Mouse (Mus musculus) liver, embryonic 16.5 days (tissue): ENCODE measurements around the gene Ehd1. TPM values are rescaled to one million over a fixed set of nuclear protein-coding genes. Genes with fewer than 3 reads are reported as not detected.

Experiments
- ATAC-seq: fragments of 200-750 bp; cut with Nextera tagmentation; 2 replicates; pipeline ENCODE4 v1.8.0; 2017; ENCODE audit warnings: low read depth, mild to moderate bottlenecking, moderate number of reproducible peaks, moderate library complexity
- H3K27ac ChIP-seq: fragments of 300-500 bp; sonication (generic); 2 replicates; pipeline ENCODE4 v1.5.1; 2014; ENCODE audit warnings: mild to moderate bottlenecking, low read length
- H3K27me3 ChIP-seq: fragments of 300-500 bp; sonication (generic); 2 replicates; pipeline ENCODE4 v1.6.1; 2014; ENCODE audit warnings: low read depth, low read length, mixed read lengths; ENCODE audit not compliant: control insufficient read depth, insufficient read depth
- H3K36me3 ChIP-seq: fragments of 300-500 bp; sonication (generic); 2 replicates; pipeline ENCODE4 v1.6.1; 2014; ENCODE audit warnings: mild to moderate bottlenecking; ENCODE audit not compliant: control insufficient read depth, insufficient read depth
- H3K4me1 ChIP-seq: fragments of 300-500 bp; sonication (generic); 2 replicates; pipeline ENCODE4 v1.6.1; 2014; ENCODE audit warnings: low read depth, low read length, mixed read lengths; ENCODE audit not compliant: control insufficient read depth
- H3K4me2 ChIP-seq: fragments of 300-500 bp; sonication (generic); 2 replicates; pipeline ENCODE4 v1.6.1; 2014; ENCODE audit warnings: low read depth, low read length, mixed read lengths
- H3K4me3 ChIP-seq: fragments of 300-500 bp; sonication (generic); 2 replicates; pipeline ENCODE4 v1.5.1; 2014; ENCODE audit warnings: low read depth, mild to moderate bottlenecking, low read length
- H3K9ac ChIP-seq: fragments of 300-500 bp; sonication (generic); 2 replicates; pipeline ENCODE4 v1.6.1; 2014; ENCODE audit warnings: low read depth, low read length
- H3K9me3 ChIP-seq: fragments of 300-500 bp; sonication (generic); replicated peaks from 2 replicates; pipeline ENCODE4 v1.6.1; 2016; ENCODE audit warnings: low read length; ENCODE audit not compliant: control insufficient read depth
- WGBS: fragments of 180-500 bp; shearing (Covaris S2); extraction: QIAGEN DNeasy Blood & Tissue Kit; methylation state at CpG from one replicate; pipeline ENCODE4 v1.1.7; 2014; ENCODE audit not compliant: insufficient replicate concordance; 5-methylcytosine and 5-hydroxymethylcytosine counted together
- microRNA counts: library from miRNA; unstranded; fragments of <30 nt; microRNA quantifications from one replicate; lab custom pipeline; 2016
- microRNA-seq: library from miRNA; unstranded; fragments of <30 nt; microRNA quantifications from one replicate; pipeline ENCODE4, GENCODE M21; 2016
- polyA plus RNA-seq: library from polyadenylated mRNA; unstranded; fragments of >200 nt; fragmentation: Nextera tagmentation; extraction: Ambion mirVana; gene quantifications from 2 replicates; pipeline ENCODE4 v1.2.1, GENCODE M21; 2015

Ehd1 gene
- polyA plus RNA-seq, 1 experiment from 2014 or later, result 68.6 TPM

DNA sequence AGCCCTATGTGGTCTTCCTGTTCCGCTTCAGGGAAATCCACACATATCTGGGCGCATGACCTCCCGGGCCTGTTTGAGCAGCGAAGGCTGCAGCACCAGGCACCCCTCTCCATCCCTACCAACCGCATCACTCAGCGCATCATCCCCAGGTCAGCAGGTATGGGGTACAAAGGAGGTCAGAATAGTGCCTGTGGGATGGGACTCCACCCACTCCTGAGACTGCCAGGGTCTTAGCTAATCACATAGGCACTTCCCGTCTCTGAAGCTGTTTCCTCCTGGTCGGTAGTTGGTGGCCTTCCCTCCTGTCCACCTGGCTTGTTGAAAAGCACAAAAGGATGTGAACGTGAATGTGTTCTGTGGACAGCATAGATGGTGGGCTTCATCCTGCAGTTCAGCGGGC is 70.1 kb downstream of the Ehd1 start:
- H3K4me3 ChIP-seq, result no peak overlapping the region
- no peak overlapping the region for H3K27ac ChIP-seq
- H3K27me3 ChIP-seq, result no peaks in the 10 kb centered on the region
- no peak overlapping the region for H3K4me2 ChIP-seq
- H3K9me3 ChIP-seq, result no peaks in the 10 kb centered on the region
- H3K36me3 ChIP-seq, result peaks cover 9% of the 10 kb centered on the region
- peaks cover 30% of the 10 kb centered on the region for H3K4me1 ChIP-seq
- no peak for ATAC-seq
- H3K9ac ChIP-seq, result no peak overlapping the region
- 68% methylated on average over 10 of the region's 10 CpGs for WGBS

GRCm38 (mm10) chr19:6347615-6348014 is 71.1 kb downstream of the Ehd1 start:
- WGBS, result 88% methylated on average over 4 of the region's 4 CpGs
- Histone ChIP-seq H3K4me3 (no peak overlapping the region), H3K9me3 (no peaks in the 10 kb centered on the region), H3K4me2 (no peak overlapping the region), H3K4me1 (peaks cover 22% of the 10 kb centered on the region), H3K36me3 (peaks cover 9% of the 10 kb centered on the region), H3K27me3 (no peaks in the 10 kb centered on the region), H3K9ac (no peak overlapping the region), H3K27ac (no peak overlapping the region)
- ATAC-seq, result no peak

- Histone ChIP-seq H3K27ac (no peak overlapping the region), H3K9me3 (no peaks in the 10 kb centered on the region), H3K9ac (peak overlapping the region; percentile 1; the same call in 1 of the 2 replicates), H3K27me3 (no peaks in the 10 kb centered on the region), H3K4me3 (no peak overlapping the region), H3K4me2 (peak overlapping the region; percentile 9; the same call in 1 of the 2 replicates), H3K36me3 (peaks cover 9% of the 10 kb centered on the region), H3K4me1 (peaks cover 16% of the 10 kb centered on the region)
- ATAC-seq, result no peak
- 38% methylated on average over 9 of the region's 9 CpGs for WGBS
Measured at GRCm38 (mm10) chr19:6348717-6349116, 72.2 kb downstream of the Ehd1 start.

GRCm38 (mm10) chr19:6349215-6349983 is 72.9 kb downstream of the Ehd1 start:
- H3K9me3 ChIP-seq, result no peaks in the 10 kb centered on the region
- H3K36me3 ChIP-seq, result peaks cover 9% of the 10 kb centered on the region
- H3K4me1 ChIP-seq, result peaks cover 16% of the 10 kb centered on the region
- H3K27me3 ChIP-seq, result no peaks in the 10 kb centered on the region
- peak; percentile 59 for ATAC-seq
- WGBS, result 18% methylated on average over 14 of the region's 14 CpGs
- peak overlapping the region; percentile 48 for H3K27ac ChIP-seq
- H3K9ac ChIP-seq, result peak overlapping the region; percentile 1; the same call in 1 of the 2 replicates
- H3K4me3 ChIP-seq, result no peak overlapping the region
- peak overlapping the region; percentile 9; the same call in 1 of the 2 replicates for H3K4me2 ChIP-seq

MicroRNAs encoded within 50 kb of the gene (microRNA counts, 519-probe panel; counts per million panel counts)
- microRNA mmu-miR-192 (lab: Ali Mortazavi, UCI), result 3,260 counts per million, percentile 88 among the panel's probes with 10 or more counts

Small RNAs within 50 kb of the gene (microRNA-seq; reads per million reads assigned to microRNA genes)
- 5,219 reads per million, percentile 89 among the genes with 10 or more reads in this experiment for gene Mir192
- gene Mir194-2, result 2,133 reads per million, percentile 83 among the genes with 10 or more reads in this experiment
- 2.0 reads per million for gene Mir6989

Other genes with a start within 250 kb of the Ehd1 start
- 14.4 and 19.0 TPM in 2 replicates for gene Syvn1, start 230.1 kb upstream of the Ehd1 start, polyA plus RNA-seq
- gene Mrpl49, start 218.9 kb upstream of the Ehd1 start, polyA plus RNA-seq, result 37.4 and 38.5 TPM in 2 replicates
- gene Fau, start 218.9 kb upstream of the Ehd1 start, polyA plus RNA-seq, result 440 and 454 TPM in 2 replicates
- gene Znhit2, start 215.5 kb upstream of the Ehd1 start, polyA plus RNA-seq, result 15.3 and 17.7 TPM in 2 replicates
- 48.0 and 53.7 TPM in 2 replicates for gene Tm7sf2, start 208.4 kb upstream of the Ehd1 start, polyA plus RNA-seq
- 27.8 and 28.9 TPM in 2 replicates for gene Vps51, start 199.5 kb upstream of the Ehd1 start, polyA plus RNA-seq
- not detected in 2 replicates for gene Tmem262, start 196.7 kb upstream of the Ehd1 start, polyA plus RNA-seq
- 0.38 and 0.41 TPM in 2 replicates for gene Gm28374, start 194.5 kb upstream of the Ehd1 start, polyA plus RNA-seq
- 19.2 and 21.8 TPM in 2 replicates for gene Zfpl1, start 191.8 kb upstream of the Ehd1 start, polyA plus RNA-seq
- gene Cdca5, start 191.7 kb upstream of the Ehd1 start, polyA plus RNA-seq, result 28.9 and 32.5 TPM in 2 replicates
- 0.20 and 0.48 TPM in 2 replicates for gene AC131692.1, start 182.3 kb upstream of the Ehd1 start, polyA plus RNA-seq
- 2.5 TPM in 2 replicates for gene Naaladl1, start 170.9 kb upstream of the Ehd1 start, polyA plus RNA-seq
- 16.5 and 16.8 TPM in 2 replicates for gene Sac3d1, start 158.1 kb upstream of the Ehd1 start, polyA plus RNA-seq
- 54.8 and 61.2 TPM in 2 replicates for gene Snx15, start 148.4 kb upstream of the Ehd1 start, polyA plus RNA-seq
- 0.09 and 0.66 TPM in 2 replicates for gene Batf2, start 135.7 kb upstream of the Ehd1 start, polyA plus RNA-seq
- gene Arl2, start 135.2 kb upstream of the Ehd1 start, polyA plus RNA-seq, result 23.5 and 25.1 TPM in 2 replicates
- gene Majin, start 92.3 kb upstream of the Ehd1 start, polyA plus RNA-seq, result not detected in 2 replicates
- gene Gpha2, start 50.3 kb upstream of the Ehd1 start, polyA plus RNA-seq, result not detected in 2 replicates
- gene Ppp2r5b, start 40.9 kb upstream of the Ehd1 start, polyA plus RNA-seq, result 3.5 and 3.7 TPM in 2 replicates
- 4.9 and 6.1 TPM in 2 replicates for gene Atg2a, start 35.1 kb upstream of the Ehd1 start, polyA plus RNA-seq
- 0.34 and 0.40 TPM in 2 replicates for gene Cdc42bpg, start 29.7 kb downstream of the Ehd1 start, polyA plus RNA-seq
- 19.5 and 21.0 TPM in 2 replicates for gene Men1, start 58.3 kb downstream of the Ehd1 start, polyA plus RNA-seq
- 8.2 and 8.6 TPM in 2 replicates for gene Map4k2, start 64.4 kb downstream of the Ehd1 start, polyA plus RNA-seq
- gene Sf1, start 87.0 kb downstream of the Ehd1 start, polyA plus RNA-seq, result 52.1 and 58.4 TPM in 2 replicates
- gene Pygm, start 107.7 kb downstream of the Ehd1 start, polyA plus RNA-seq, result 5.8 and 11.2 TPM in 2 replicates
- 78.8 and 81.7 TPM in 2 replicates for gene Rasgrp2, start 122.6 kb downstream of the Ehd1 start, polyA plus RNA-seq
- 0.39 and 0.50 TPM in 2 replicates for gene Nrxn2, start 142.0 kb downstream of the Ehd1 start, polyA plus RNA-seq